Mouse (Mus musculus) c-Kit-positive CD71-positive TER-119-positive erythroid progenitor cells, embryonic 14.5 days (primary cell): ENCODE data around the gene Tmem108.

Experiments
- DNase-seq: peaks from one replicate; pipeline ENCODE4 v3.0.0-alpha.2; 2013; ENCODE audit warnings: low spot score

Gene Tmem108

DNA sequence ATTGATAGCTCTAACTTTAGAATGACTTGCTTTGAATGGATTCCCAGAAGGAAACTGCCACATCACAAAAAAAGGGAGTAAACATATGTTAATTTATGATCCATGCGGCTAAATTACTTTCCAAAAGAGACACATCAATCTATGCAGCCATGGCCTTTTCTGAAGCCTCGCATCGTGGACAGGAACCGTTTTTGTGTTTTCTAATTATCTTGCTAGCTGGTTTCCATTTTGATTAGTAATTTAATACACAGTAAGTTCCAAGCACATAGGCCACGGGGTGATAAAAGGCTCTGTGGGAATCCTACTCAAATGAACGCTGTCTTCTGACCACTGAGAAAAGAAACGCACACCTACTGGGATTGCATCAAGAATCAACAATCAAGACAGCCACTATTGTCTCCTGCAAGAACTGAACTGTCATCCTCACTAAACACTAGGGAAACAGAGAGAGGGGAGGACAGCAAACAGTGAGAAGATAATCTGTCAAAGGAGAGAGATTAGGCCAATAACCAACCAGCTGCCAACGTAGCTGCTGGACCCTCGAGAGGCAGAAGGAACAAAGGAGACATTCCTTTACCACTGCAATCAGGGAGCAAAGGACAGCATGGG, 132.7 kb downstream of the Tmem108 start:
- no peak for DNase-seq

DNA sequence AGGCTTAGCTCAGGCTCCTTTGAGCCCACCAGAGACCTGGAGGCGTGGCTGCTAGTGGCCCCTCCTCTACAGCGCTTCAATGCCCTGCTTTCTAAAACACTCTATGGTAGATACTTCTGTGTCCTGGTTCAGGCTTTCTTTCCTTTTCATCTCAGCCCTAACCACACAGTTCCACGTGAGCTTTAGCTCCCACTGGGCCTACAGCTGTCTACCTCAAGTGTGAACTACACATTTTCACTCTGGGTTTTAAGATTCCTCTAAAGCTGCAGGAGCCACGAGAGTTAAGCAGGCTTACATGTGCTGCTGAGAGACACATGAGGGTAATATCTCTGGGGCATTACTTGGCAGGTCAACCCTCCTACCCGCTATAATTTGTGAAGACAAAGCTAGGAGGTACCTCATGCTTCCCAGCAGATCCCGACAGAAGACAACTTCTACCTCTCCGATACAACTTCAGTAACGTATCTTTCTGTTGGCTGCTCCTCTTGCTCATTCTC, 134.2 kb downstream of the Tmem108 start:
- DNase-seq, result no peak

DNA sequence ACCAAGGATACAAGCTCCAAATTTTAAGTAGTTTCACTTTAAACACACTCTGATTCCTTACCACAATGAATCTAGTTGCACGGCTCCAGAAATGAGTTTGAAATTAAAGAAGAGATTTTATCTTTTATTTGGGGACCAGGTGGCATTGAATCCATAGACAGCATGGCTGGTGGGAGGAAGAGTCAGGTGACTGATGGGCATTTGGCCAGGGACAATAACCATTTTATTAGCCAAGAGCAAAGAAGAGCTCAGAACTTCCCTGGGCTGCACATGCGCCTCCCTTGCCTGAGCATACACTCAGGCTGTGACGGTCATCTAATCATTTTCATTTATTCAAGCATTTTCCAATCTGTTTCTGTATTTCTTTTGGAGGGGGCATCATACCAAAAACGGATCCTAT, 135.5 kb downstream of the Tmem108 start:
- no peak for DNase-seq

DNA sequence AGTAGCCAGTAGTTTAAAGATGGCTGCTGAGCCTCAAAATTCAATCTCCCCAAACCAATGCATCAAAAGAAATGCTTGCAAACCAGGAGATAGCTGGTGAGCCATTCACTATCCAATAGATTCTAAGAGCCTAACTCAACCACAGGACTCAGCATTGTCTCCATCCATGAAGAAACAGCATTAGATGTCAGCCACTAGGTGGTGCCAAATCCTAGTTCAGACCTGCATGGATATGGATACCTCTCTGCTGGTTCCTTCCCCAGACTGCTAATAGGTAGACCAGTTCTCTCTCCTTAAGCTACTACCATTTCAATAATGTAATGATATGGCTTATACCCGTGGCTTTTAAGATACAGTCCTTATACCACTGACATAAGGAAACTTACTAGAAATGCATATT, 137.0 kb downstream of the Tmem108 start:
- DNase-seq, result peak; percentile 8

DNA sequence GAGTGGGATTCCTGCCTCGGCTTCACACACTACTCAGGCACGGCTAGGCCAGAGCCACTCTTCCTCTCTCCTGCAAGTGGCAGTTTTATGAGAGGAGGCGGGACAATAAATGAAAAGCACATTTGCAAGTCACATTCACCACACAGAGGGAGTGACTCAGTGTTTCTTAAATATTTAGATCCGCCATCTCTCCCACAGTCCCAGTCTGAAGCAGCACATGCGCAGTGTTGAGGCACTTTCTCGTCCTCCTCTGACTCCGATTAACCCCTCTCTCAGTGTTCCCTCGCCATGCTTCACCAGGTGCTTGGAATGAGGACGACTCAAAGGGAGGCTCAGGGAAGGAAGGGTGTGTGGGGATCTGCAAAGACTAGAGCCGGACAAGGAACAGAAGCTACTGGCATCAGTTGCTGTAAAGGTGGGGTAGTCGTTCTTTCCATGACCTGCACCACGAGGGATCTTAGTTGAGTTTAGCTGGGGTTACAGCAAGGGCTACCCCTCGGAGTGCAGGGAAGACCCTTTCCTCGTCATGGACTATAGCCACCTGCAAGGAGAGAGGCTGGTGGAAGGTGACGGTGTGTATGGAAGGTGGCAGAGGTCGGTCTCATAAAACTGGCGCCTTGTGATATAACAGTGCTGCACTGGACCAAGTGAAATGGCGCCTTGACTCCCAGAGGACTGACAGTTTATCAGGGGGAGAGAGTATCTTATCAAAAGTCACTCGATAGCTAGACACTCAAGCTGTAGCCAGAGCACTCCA, 137.9 kb downstream of the Tmem108 start:
- DNase-seq, result no peak

DNA sequence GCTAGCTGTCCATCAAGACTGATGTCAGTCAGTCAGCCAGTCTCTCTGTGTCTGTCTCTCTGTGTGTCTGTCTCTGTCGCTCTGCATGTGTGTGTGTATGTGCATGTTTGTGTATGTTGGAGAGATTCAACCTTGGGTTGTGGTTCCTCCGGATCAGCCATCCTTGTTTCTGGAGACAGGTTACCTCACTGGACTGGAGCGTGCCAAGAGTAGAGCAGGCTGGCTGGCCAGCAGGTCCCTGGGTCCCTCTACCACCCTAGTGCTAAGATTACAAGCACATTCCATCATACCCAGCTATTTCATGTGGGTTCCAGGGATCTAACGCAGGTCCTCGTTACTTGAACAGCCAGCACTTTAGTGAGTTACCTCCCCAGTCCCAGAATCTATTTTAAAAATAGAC, 138.6 kb downstream of the Tmem108 start:
- DNase-seq, result no peak

DNA sequence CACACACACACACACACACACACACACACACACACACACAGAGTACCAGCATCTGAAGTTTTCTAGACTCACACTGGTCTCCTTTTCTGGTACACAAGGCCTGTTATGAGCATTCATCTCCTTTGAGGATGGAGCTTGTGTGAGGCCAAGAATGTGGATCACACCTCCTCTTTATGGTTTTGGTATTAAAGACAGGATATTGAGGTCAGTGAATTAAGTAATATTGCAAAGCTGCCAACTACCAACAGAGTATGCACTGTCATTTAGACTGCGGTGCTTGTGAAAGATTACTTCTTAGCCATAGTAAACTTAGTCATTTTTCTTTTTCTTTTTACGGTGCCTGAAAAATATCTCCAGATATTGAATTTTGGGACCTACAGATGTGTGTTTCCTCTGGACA, 139.8 kb downstream of the Tmem108 start:
- no peak for DNase-seq

DNA sequence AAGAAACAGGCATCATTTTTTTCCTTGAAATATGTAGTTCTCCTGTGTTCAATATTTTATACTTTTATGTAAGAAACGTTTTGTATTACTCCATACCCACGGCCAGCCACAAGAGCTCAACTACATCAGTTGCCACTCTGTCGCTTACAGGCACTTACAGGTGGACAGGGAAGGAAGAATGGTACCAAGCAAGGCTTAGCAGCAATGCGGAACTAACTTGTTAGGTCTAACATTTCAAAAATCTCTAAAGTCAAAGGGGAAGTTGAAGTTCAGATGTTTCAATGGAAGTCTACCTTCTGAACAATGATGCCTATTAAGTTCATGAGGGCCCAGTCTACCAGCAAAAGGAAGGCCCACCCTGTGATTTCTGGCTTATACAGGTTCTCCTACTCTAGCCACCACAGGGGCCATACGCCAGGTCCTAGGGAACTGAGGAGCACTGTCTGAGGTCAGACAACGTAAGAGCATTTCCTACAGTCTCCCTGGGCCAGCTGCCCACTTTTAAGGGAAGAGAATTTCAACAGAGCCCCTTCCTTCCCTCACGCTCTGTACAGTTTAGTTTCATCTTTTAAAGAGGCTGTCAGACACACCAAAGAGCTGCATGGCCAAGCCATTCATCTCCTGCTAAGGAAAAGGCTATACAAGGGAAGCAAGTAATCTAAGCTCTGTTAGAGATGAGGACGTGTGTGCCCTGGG, 141.0 kb downstream of the Tmem108 start:
- DNase-seq, result no peak

DNA sequence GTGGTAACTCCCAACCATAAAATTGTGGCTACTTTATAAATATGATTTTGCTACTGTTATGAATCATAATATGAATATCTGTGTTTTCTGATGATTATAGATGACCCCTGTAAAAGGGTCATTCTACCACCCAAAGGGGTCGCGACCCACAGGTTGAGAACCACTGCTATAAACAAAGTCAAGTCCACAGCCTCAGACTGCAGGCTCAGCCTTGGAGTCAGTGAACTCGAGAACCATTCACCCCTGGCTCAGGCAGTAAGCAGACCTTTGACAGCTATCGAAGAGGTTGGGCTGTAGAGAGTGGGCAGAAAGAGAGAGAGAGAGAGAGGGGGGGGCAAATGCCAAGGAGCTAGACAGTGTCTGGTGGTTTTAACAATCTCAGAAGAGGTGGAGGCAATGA, 147.4 kb downstream of the Tmem108 start:
- DNase-seq, result no peak

DNA sequence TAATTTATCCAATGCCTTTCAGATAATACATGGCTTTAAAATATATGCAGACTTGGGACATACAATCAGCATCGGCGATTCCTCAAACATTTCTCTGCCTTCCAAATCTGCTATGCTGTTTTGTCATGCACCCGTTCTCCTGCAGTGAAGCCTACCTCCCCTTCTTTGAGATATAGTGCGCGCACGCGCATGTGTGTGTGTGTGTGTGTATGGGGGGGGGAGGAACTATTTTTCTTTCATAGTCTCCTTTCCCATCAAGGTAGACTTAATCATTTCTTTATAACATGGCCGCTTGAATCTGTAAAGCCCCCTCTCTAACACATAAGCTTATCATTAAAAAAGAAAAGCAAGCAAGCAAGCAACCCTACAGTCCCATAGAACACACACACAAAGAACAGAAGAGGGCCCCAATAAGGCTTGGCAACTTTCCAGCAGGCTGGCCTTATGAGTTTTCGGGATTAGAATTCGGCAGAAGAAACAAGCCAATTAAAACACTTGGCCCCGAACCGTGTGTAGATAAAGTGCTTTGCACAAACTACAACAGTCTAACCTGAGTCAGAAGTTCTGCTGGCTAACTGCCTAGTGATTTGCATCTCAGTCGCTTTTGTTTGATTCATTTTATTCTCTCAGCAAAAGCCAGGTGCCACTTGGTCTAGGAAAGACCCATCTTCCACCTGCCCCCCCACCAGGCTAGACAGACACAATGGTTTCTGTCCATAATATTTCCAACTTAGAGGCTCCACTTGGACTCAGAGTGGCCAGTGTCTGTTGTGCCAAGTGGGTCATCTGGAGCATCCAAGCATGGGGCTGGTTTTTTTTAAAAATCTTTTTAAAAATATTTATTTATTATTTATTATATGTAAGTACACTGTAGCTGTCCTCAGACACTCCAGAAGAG, 153.2 kb downstream of the Tmem108 start:
- no peak for DNase-seq

DNA sequence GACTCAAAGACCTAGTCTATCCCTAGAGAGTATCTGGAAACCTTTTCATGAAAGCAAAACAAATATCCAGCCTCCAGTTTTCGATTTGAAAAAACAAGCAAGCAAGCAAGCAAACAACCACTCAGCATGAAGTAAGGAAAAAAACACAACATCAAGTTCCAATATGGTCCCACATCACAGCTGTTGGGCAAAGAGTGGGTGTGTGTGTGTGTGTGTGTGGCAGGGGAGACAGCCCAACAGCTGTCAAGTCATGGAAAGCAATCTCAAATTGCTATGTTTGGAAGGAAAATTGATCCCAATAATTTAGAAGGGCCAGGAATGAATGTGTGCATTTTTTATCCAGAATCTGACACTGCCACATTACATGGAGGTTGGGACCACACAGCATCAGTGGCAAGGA, 155.6 kb downstream of the Tmem108 start:
- no peak for DNase-seq

DNA sequence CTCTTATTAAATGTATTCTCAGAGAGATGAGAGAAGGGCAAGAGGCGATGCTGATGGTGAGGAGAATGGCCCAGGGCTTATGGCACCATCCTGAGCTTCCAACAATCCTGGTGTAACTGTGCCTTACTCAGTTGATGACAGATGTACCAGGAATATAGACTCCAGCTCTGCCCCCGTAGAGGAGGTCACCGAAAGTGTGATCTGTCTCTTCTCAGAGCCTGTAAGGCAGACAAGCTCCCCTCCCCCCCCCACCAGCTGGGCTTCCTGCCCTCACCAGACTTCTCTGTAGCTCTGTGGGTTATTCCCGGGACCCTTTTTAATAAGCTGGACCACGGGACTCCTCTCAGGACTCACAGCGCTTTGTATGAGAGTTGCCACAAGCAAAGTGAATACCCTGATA, 157.8 kb downstream of the Tmem108 start:
- DNase-seq, result no peak

DNA sequence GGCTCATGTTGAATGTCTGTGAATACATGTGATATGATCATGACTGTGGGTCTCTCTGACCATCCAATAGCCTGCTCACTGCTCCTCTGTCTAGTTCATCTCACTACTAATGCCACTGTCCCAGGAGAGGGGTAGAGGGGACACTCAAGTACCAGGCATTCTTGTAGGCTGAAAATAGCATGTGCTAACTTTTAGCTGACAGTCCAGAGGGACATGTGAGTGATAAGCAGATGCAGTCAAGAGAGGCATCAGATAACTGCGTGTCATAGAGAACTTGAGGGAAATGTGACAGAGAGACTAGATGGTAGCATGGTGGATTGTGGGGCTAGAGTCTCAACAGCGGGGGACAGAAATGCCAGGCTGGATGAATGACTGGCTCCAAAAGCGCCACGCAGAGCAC, 159.8 kb downstream of the Tmem108 start:
- no peak for DNase-seq

DNA sequence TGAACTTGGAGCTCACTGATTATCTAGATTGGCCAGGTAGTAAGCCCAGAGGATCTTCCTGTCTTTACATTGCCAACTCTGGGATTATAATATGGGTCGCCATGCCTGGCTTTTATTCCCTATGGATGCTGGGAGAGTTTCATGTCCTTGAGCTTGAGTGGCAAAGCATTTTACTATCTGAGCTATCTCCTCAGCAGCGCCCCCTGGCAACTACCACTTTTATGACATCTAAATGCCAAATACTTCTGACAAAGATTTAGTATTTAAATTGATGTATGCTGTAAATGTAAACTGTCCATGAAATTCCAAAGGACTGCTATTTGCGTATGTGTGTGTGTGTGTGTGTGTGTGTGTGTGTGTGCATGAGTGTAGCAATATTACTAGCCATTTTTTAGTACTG, 160.8 kb downstream of the Tmem108 start:
- no peak for DNase-seq

DNA sequence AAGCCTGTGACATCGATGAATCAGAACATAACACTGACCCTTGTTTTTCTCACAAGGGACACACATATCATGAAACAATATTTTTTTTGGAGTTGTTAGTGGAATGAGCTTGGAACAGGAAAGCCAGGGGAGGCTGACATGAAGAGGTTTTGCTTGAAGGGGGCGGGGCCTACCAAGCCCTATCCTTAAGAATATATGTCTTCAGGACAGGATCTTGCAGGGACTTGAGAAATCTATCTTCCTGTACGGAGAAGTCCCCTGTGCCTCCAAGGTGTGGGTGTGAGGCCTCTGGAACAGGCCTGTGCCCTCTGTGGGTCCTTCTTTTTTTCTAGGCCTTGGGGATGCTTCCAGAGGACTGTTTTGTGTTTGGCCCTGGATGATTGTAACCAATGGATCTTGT, 161.7 kb downstream of the Tmem108 start:
- no peak for DNase-seq

DNA sequence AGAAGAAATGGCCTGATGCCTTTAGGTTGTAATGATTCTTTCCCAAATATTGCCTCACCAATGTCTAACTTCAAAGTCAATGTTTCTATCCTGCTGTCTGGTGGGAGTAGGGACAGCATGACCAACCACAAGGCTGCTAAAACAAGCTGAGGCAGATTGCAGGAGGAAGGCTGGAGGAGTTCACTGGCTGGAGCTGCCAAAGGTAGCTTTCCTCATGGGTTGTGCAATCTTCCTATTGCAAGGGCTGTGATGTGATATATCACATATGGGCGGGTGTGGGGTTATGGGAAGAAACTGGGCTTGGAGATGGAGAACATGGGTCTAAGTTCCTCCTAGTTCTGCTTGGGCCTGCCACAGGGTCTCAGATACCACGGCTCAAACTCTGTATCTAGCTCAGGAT, 163.8 kb downstream of the Tmem108 start:
- no peak for DNase-seq

DNA sequence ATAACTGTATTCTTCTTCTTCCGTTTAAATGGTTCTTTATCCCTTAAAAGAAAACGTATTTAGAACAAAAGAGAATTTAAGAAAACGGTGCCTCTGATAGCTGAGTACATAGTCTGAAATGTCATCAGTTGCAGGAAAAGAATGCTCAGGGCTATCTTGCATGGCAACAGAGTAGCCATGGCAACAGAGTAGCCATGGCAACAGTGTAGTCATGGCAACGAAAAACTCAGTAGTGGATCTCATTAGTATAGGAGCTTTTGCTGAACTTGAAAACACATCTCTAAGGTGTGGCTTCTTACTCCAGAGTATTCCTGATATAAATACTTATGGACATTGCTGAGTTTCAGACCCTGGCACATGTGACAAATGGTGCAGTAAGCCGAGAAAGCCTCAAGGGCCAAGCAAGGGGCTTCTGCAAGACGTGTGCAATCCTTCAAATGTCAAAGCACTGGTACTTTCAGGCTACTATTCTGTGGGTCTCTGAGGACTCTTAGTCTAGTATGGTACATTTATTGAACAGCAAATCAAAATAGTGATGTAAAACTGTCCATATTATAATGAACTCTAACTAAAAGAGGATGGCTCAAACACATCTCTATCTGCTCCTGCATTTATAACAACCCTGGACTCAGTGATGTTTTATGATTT, 166.3 kb downstream of the Tmem108 start:
- DNase-seq, result no peak

DNA sequence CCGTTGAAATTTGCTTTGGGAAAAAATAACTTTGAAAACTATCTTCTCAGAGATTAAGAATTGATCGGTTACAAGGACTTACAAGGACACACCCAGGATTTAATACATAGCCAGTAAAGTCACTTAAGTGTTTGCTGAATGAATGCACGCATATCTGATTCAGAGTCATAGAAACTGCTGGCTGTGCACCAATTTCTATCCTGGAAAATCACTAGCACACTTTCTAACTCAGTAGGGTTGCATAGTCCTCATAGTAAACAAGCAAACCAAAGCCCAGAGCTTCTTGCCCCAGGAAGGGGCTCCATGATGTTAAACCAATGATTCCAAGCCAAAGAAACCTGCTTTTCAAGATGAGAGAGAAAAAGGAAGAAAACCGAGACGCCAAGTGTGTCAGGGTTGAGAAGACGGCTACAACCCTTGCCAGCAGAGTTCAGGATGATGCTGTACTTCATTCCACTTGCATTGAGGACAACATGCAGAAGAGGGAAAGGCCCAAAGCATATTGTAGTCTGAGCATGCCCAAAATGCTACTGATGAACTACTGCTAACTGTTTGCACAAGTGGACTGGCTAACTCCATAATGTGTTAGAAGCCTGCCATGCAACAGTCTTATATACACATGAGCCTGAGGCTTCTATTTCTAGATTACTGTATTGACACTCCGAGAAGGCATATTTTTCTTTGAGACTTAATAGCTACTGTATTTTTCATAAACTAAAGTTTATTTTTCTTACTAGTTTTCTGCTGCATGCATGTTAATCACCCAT, 167.0 kb downstream of the Tmem108 start:
- DNase-seq, result no peak

DNA sequence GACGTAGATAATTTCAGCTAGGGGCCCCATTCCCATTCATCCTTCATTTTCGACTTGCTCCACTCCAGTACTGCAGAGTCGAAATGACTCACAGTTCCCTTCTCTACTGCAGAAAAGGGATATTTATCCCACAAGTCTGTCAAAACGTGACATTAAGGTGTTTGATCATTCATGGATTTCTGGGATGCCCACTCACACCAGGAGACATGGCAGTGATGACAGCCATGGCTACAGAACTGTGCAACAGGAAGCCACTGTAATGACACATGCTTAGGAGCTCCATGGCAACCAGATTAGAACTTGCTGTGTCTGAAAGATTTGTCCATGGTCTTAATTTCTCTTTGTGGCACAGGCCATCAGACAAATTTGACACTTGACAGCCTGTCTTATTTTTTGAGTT, 168.6 kb downstream of the Tmem108 start:
- no peak for DNase-seq

DNA sequence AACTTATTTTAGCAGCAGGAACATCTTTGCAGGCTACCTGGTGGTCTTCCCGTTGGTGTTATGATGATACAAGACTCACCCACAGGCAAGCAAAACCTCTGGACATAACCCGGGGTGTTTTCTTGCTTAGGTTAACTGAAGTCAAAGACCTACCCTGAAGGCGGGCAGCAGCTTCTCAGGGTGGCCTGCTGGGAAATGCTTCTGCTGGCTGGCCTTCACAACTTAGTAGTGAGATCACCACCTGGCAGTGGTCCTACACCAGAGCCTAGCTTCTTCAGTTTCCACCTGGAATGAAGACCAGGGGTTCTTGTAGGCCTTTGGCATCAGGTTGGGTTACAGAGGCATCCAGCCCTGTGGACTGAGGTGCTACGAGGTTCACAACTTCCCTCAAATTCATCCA, 169.7 kb downstream of the Tmem108 start:
- DNase-seq, result no peak

DNA sequence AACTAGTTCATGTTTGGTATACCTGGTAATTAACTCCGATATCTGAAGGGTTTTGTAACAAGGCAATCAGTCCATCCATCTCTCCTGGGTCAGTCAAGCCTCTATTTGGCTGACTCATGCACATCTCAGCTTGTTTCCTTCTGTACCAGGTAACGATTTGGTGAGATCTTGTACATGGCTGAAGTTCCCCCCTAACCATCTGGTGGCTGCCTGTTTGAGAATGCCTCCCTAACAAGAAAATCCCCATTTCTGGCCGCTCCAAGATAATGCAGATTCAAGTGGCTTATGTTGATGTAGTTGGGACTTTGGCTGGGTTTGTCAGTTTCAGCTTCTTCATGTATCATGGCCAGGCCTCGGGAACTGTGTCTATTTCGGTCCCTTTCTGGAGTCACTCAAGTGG, 170.8 kb downstream of the Tmem108 start:
- no peak for DNase-seq
